In the genomic region with DNA sequence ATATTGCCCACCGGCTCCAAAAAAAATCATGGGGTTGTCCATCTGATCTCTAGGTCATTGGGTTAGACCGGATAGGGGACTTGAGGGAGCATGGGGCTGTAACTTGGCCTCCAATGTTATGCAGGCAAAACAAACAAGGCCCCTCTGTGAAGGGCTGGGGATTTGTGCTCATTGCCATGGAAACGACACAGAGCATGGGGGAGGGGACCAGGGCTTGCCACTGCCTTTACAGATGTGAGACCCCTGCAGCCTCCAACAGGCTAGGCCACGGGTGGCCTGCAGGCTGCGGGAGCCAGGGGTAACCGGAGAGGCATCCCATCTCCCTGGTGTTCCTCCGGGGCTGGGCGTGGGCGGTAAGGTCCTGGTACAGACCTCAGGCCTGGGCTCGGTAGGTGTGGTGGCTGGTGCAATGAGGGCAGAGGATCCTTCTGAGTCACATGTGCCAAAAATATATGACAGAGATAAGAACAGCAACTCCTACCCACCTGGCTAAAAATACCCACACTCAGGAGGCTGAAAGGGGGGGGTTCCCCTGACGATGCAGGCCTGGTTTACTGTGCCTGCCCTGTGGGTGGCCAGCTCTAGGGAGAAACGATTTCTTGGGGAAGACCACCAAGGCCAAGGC, we compare ENCODE assay signal across 10 mouse cellular contexts. TPM values are rescaled to one million over a fixed set of nuclear protein-coding genes. Genes with fewer than 3 reads are reported as not detected.
DNase-seq lines count a peak whose midpoint lies in the region; ATAC-seq lines count a peak whose summit lies in the region.
"Had no signal": no experiment of that assay in that cellular context is flagged by ENCODE, and none has a peak within 500 bp of the region (broad histone marks: within the 10 kb centered on the region; RNA-seq: fewer than 3 reads in every experiment).

No protein-coding gene starts in this region.

- peaks cover 57% of the 10 kb centered on the region for H3K4me1 ChIP-seq in forebrain, embryonic 12.5 days
- H3K4me1 ChIP-seq in hindbrain, embryonic 11.5 days (replicated peaks; ENCODE audit: control insufficient read depth, insufficient read depth, low read length) = peaks cover 28% of the 10 kb centered on the region; the same call in 1 of the 2 replicates
- peaks cover 48% of the 10 kb centered on the region for H3K4me1 ChIP-seq in midbrain, embryonic 12.5 days
- H3K4me1 ChIP-seq in liver, embryonic 12.5 days = peaks cover 8% of the 10 kb centered on the region

- H3K27ac ChIP-seq in forebrain, embryonic 12.5 days = no peak overlapping the region
- H3K27ac ChIP-seq in hindbrain, embryonic 11.5 days (ENCODE audit: low read depth, low read length) = peak overlapping the region; percentile 47; the same call in 1 of the 2 replicates
- H3K27ac ChIP-seq in midbrain, embryonic 12.5 days (replicated peaks) = peak overlapping the region; percentile 43; the same call in 1 of the 2 replicates
- no peak overlapping the region for H3K27ac ChIP-seq in liver, embryonic 12.5 days

- H3K9ac ChIP-seq in forebrain, embryonic 12.5 days = 0 out of 2 replicates have a peak overlapping the region, but pooled peaks have one; percentile 4
- H3K9ac ChIP-seq in hindbrain, embryonic 11.5 days (ENCODE audit: low read depth, low read length) = no peak overlapping the region
- H3K9ac ChIP-seq in midbrain, embryonic 12.5 days (replicated peaks) = peak overlapping the region; percentile 44
- H3K9ac ChIP-seq in liver, embryonic 12.5 days = no peak overlapping the region

- no peak overlapping the region for H3K4me3 ChIP-seq in forebrain, embryonic 12.5 days (replicated peaks)
- no peak overlapping the region for H3K4me3 ChIP-seq in hindbrain, embryonic 11.5 days (ENCODE audit: low read depth, low read length)
- no peak overlapping the region for H3K4me3 ChIP-seq in midbrain, embryonic 12.5 days
- H3K4me3 ChIP-seq in liver, embryonic 12.5 days = no peak overlapping the region

- ATAC-seq in forebrain, embryonic 12.5 days (ENCODE audit: low FRiP score) = peak; percentile 65
- ATAC-seq in hindbrain, embryonic 11.5 days (ENCODE audit: low FRiP score) = peak; percentile 63
- peak; percentile 78 for ATAC-seq in midbrain, embryonic 12.5 days (ENCODE audit: low FRiP score, low read depth)
- ATAC-seq in liver, embryonic 12.5 days = no peak

- WGBS in forebrain, embryonic 12.5 days = 2% methylated on average over 12 of the region's 12 CpGs
- WGBS in hindbrain, embryonic 11.5 days = under 1% methylated on average over 12 of the region's 12 CpGs
- WGBS in midbrain, embryonic 12.5 days = 3% methylated on average over 12 of the region's 12 CpGs
- WGBS in liver, embryonic 12.5 days (ENCODE audit: insufficient replicate concordance) = 34% methylated on average over 12 of the region's 12 CpGs

- H3K36me3 ChIP-seq in forebrain, embryonic 12.5 days (replicated peaks) = no peaks in the 10 kb centered on the region
- no peaks in the 10 kb centered on the region for H3K36me3 ChIP-seq in hindbrain, embryonic 11.5 days (ENCODE audit: control insufficient read depth, insufficient read depth, low read length)
- H3K36me3 ChIP-seq in midbrain, embryonic 12.5 days = no peaks in the 10 kb centered on the region
- no peaks in the 10 kb centered on the region for H3K36me3 ChIP-seq in liver, embryonic 12.5 days

- peaks cover 87% of the 10 kb centered on the region for H3K27me3 ChIP-seq in forebrain, embryonic 12.5 days
- peaks cover 24% of the 10 kb centered on the region for H3K27me3 ChIP-seq in hindbrain, embryonic 11.5 days (ENCODE audit: control insufficient read depth, insufficient read depth, low read length)
- peaks cover 95% of the 10 kb centered on the region for H3K27me3 ChIP-seq in midbrain, embryonic 12.5 days
- H3K27me3 ChIP-seq in liver, embryonic 12.5 days (replicated peaks) = peaks cover 35% of the 10 kb centered on the region

- DNase-seq in brain, adult 2 months (ENCODE audit: low read depth, low spot score) = peak; percentile 73
- DNase-seq in hindbrain, embryonic 11.5 days (ENCODE audit: low spot score) = peak; percentile 82
- no peak for DNase-seq in gastrocnemius, postnatal 10 days
- DNase-seq in cerebellum, postnatal 14 days = no peak
- DNase-seq in kidney, adult 11 months = no peak

- peak overlapping the region; percentile 24; the same call in 1 of the 2 replicates for H3K4me2 ChIP-seq in forebrain, embryonic 12.5 days
- H3K4me2 ChIP-seq in hindbrain, embryonic 11.5 days (replicated peaks; ENCODE audit: low read depth, low read length) = 0 out of 2 replicates have a peak overlapping the region, but pooled peaks have one; percentile 4
- peak overlapping the region; percentile 27; the same call in 1 of the 2 replicates for H3K4me2 ChIP-seq in midbrain, embryonic 12.5 days (replicated peaks)
- no peak overlapping the region for H3K4me2 ChIP-seq in liver, embryonic 12.5 days

- H3K9me3 ChIP-seq in forebrain, embryonic 12.5 days = no peaks in the 10 kb centered on the region
- H3K9me3 ChIP-seq in hindbrain, embryonic 11.5 days (ENCODE audit: control insufficient read depth, low read length) = no peaks in the 10 kb centered on the region
- no peaks in the 10 kb centered on the region for H3K9me3 ChIP-seq in midbrain, embryonic 12.5 days
- no peaks in the 10 kb centered on the region for H3K9me3 ChIP-seq in liver, embryonic 12.5 days (replicated peaks)

RNA-seq across cellular contexts. Expression of a gene that starts 47.3 kb away (rescaled TPM):
- polyA plus RNA-seq in forebrain, embryonic 12.5 days (2016; fragmentation: Nextera tagmentation; extraction: Ambion mirVana) = 0.84 and 0.91 TPM in 2 replicates
- polyA plus RNA-seq in hindbrain, embryonic 11.5 days (2014; fragmentation: Nextera tagmentation; extraction: Ambion mirVana) = 4.2 and 5.0 TPM in 2 replicates
- 2.3 and 2.8 TPM in 2 replicates for polyA plus RNA-seq in midbrain, embryonic 12.5 days (2016; fragmentation: Nextera tagmentation; extraction: Ambion mirVana)
- 0.04 TPM in 1 of 2 replicates, not detected in the other for polyA plus RNA-seq in liver, embryonic 12.5 days (2016; fragmentation: Nextera tagmentation; extraction: Ambion mirVana)
- total RNA-seq in gastrocnemius, postnatal 10 days (2021) = under 1 TPM; 0.35 to 0.45 TPM
- polyA plus RNA-seq: lung, embryonic 16.5 days; stomach, embryonic 14.5 days had no signal

Comparison
In these comparisons a context has a peak if more than half of its experiments do, and no peak if none do; other contexts are left out.
1. DNase-seq: peak in brain, adult 2 months (single experiment) and hindbrain, embryonic 11.5 days (single experiment); none in gastrocnemius, postnatal 10 days (single experiment), cerebellum, postnatal 14 days (0 of 2) and kidney, adult 11 months (single experiment).
2. H3K27ac ChIP-seq: peak in hindbrain, embryonic 11.5 days (single experiment) and midbrain, embryonic 12.5 days (single experiment); none in forebrain, embryonic 12.5 days (single experiment) and liver, embryonic 12.5 days (single experiment).
3. H3K9ac ChIP-seq: peak in forebrain, embryonic 12.5 days (single experiment) and midbrain, embryonic 12.5 days (single experiment); none in hindbrain, embryonic 11.5 days (single experiment) and liver, embryonic 12.5 days (single experiment).